Mouse (Mus musculus): ENCODE measurements around the gene Ptpra. TPM values are rescaled to one million over a fixed set of nuclear protein-coding genes. Genes with fewer than 3 reads are reported as not detected.
"Not testable (repeated sequence)": the region's sequence is repeated elsewhere in the genome, so short reads cannot be mapped to it uniquely, and the experiment has no call there.

The Ptpra gene
- total RNA-seq, 2 experiments from 2014 or later: 40.9 to 47.9 TPM

- peak in 1 of 2 experiments; percentile 50 for DNase-seq
These were observed 38.5 kb downstream of the Ptpra start for GRCm38 (mm10) chr2:130488600-130488999.

GRCm38 (mm10) chr2:130491162-130491561, 41.1 kb downstream of the Ptpra start:
- no peak for DNase-seq

- DNase-seq: peak; percentile 61 to 64
These were observed 41.5 kb downstream of the Ptpra start for GRCm38 (mm10) chr2:130491587-130491986.

GRCm38 (mm10) chr2:130495114-130495513, 45.0 kb downstream of the Ptpra start:
- not testable (repeated sequence) for DNase-seq

- peak; percentile 71 to 73 for DNase-seq
These were observed 46.0 kb downstream of the Ptpra start for GRCm38 (mm10) chr2:130496037-130496436.

- DNase-seq: no peak
These were observed 46.9 kb downstream of the Ptpra start for GRCm38 (mm10) chr2:130496931-130497330.

GRCm38 (mm10) chr2:130499546-130499945, 49.5 kb downstream of the Ptpra start:
- peak in 1 of 2 experiments; percentile 22 for DNase-seq

GRCm38 (mm10) chr2:130501556-130501955, 51.5 kb downstream of the Ptpra start:
- DNase-seq: no peak

- not testable (repeated sequence) for DNase-seq
These were observed 61.5 kb downstream of the Ptpra start for GRCm38 (mm10) chr2:130511616-130512015.

- DNase-seq: no peak
These were observed 63.8 kb downstream of the Ptpra start for GRCm38 (mm10) chr2:130513907-130514306.

GRCm38 (mm10) chr2:130515791-130516190, 65.7 kb downstream of the Ptpra start:
- DNase-seq: no peak

GRCm38 (mm10) chr2:130521927-130522326, 71.8 kb downstream of the Ptpra start:
- DNase-seq: no peak

- DNase-seq: peak in 1 of 2 experiments; percentile 16
These were observed 75.4 kb downstream of the Ptpra start for GRCm38 (mm10) chr2:130525480-130525879.

GRCm38 (mm10) chr2:130528457-130528856, 78.4 kb downstream of the Ptpra start:
- no peak for DNase-seq

- no peak for DNase-seq
These were observed 79.2 kb downstream of the Ptpra start for GRCm38 (mm10) chr2:130529290-130529689.

- DNase-seq: no peak
These were observed 79.8 kb downstream of the Ptpra start for GRCm38 (mm10) chr2:130529925-130530324.

- no peak for DNase-seq
These were observed 82.1 kb downstream of the Ptpra start for GRCm38 (mm10) chr2:130532201-130532600.

GRCm38 (mm10) chr2:130535017-130535416, 84.9 kb downstream of the Ptpra start:
- DNase-seq: no peak

GRCm38 (mm10) chr2:130536890-130537289, 86.8 kb downstream of the Ptpra start:
- DNase-seq: no peak

- no peak for DNase-seq
These were observed 88.9 kb downstream of the Ptpra start for GRCm38 (mm10) chr2:130538876-130539546.

- DNase-seq: no peak
These were observed 90.2 kb downstream of the Ptpra start for GRCm38 (mm10) chr2:130540266-130540665.

GRCm38 (mm10) chr2:130546957-130547356, 96.9 kb downstream of the Ptpra start:
- no peak for DNase-seq

GRCm38 (mm10) chr2:130554841-130555240, 104.8 kb downstream of the Ptpra start:
- no peak for DNase-seq

- DNase-seq: no peak
These were observed 106.2 kb downstream of the Ptpra start for GRCm38 (mm10) chr2:130556292-130556691.
